Mouse (Mus musculus) hindbrain, embryonic 11.5 days (tissue): ENCODE measurements at regions not wholly inside any gene's neighbourhood (a gene's known extent, or its start where the extent isn't known, plus 50 kb on each side); places are given as distances from the start of the nearest gene placed in this dataset.
A peak's percentile ranks its signal among the peaks of the same experiment; 100 is the strongest.

Source experiments
- ATAC-seq: fragments of 200-750 bp; cut with Nextera tagmentation; 2 replicates; pipeline ENCODE4 v1.8.0; 2017; ENCODE audit warnings: mild to moderate bottlenecking, moderate TSS enrichment, moderate library complexity; ENCODE audit not compliant: low FRiP score
- DNase-seq: peaks from one replicate; pipeline ENCODE4 v3.0.0-alpha.2; 2015; ENCODE audit warnings: low spot score
- H3K27ac ChIP-seq: fragments of 300-500 bp; sonication (generic); 2 replicates; pipeline ENCODE4 v1.5.1; 2014; ENCODE audit warnings: mild to moderate bottlenecking, low read depth, low read length
- H3K27me3 ChIP-seq: fragments of 300-500 bp; sonication (generic); 2 replicates; pipeline ENCODE4 v1.6.1; 2014; ENCODE audit warnings: mild to moderate bottlenecking, low read length, moderate library complexity, mixed read lengths; ENCODE audit not compliant: control insufficient read depth, insufficient read depth
- H3K36me3 ChIP-seq: fragments of 300-500 bp; sonication (generic); 2 replicates; pipeline ENCODE4 v1.6.1; 2014; ENCODE audit warnings: mild to moderate bottlenecking, low read length, moderate library complexity, mixed read lengths; ENCODE audit not compliant: control insufficient read depth, insufficient read depth
- H3K4me1 ChIP-seq: fragments of 300-500 bp; sonication (generic); replicated peaks from 2 replicates; pipeline ENCODE4 v1.6.1; 2014; ENCODE audit warnings: low read length, mixed read lengths; ENCODE audit not compliant: control insufficient read depth, insufficient read depth
- H3K4me2 ChIP-seq: fragments of 300-500 bp; sonication (generic); replicated peaks from 2 replicates; pipeline ENCODE4 v1.6.1; 2014; ENCODE audit warnings: mild to moderate bottlenecking, low read depth, low read length
- H3K4me3 ChIP-seq: fragments of 300-500 bp; sonication (generic); 2 replicates; pipeline ENCODE4 v1.5.1; 2014; ENCODE audit warnings: low read depth, low read length
- H3K9ac ChIP-seq: fragments of 300-500 bp; sonication (generic); 2 replicates; pipeline ENCODE4 v1.6.1; 2014; ENCODE audit warnings: low read depth, low read length
- H3K9me3 ChIP-seq: fragments of 300-500 bp; sonication (generic); 2 replicates; pipeline ENCODE4 v1.6.1; 2016; ENCODE audit warnings: low read length; ENCODE audit not compliant: control insufficient read depth
- WGBS: fragments of 180-500 bp; shearing (Covaris S2); extraction: QIAGEN DNeasy Blood & Tissue Kit; methylation state at CpG from one replicate; pipeline ENCODE4 v1.1.7; 2014; 5-methylcytosine and 5-hydroxymethylcytosine counted together

GRCm38 (mm10) chr12:109839126-109839587 lies 239.0 kb upstream of the Rtl1 start:
- no peaks in the 10 kb centered on the region for H3K27me3 ChIP-seq
- H3K27ac ChIP-seq, result no peak overlapping the region
- H3K4me1 ChIP-seq, result no peaks in the 10 kb centered on the region
- 38% methylated on average over 9 of the region's 9 CpGs for WGBS
- DNase-seq (peak; percentile 43), ATAC-seq (no peak; the same call in 1 of the 2 replicates)
- no peaks in the 10 kb centered on the region for H3K9me3 ChIP-seq
- no peak overlapping the region for H3K4me2 ChIP-seq
- no peak overlapping the region for H3K9ac ChIP-seq
- no peak overlapping the region for H3K4me3 ChIP-seq
- H3K36me3 ChIP-seq, result no peaks in the 10 kb centered on the region

GRCm38 (mm10) chr12:109839946-109840524 lies 239.9 kb upstream of the Rtl1 start:
- Histone ChIP-seq H3K4me1 (no peaks in the 10 kb centered on the region), H3K27me3 (no peaks in the 10 kb centered on the region), H3K4me2 (no peak overlapping the region), H3K27ac (no peak overlapping the region), H3K36me3 (no peaks in the 10 kb centered on the region), H3K9me3 (no peaks in the 10 kb centered on the region), H3K9ac (no peak overlapping the region), H3K4me3 (no peak overlapping the region)
- ATAC-seq, result no peak
- WGBS, result 60% methylated on average over 14 of the region's 14 CpGs
- no peak for DNase-seq

GRCm38 (mm10) chr12:109844723-109845601 lies 244.8 kb upstream of the Rtl1 start:
- Histone ChIP-seq H3K27me3 (no peaks in the 10 kb centered on the region), H3K9me3 (no peaks in the 10 kb centered on the region), H3K36me3 (no peaks in the 10 kb centered on the region), H3K9ac (no peak overlapping the region), H3K4me1 (0 out of 2 replicates have a peak, but pooled peaks cover 4% of the 10 kb centered on the region), H3K4me3 (no peak overlapping the region), H3K4me2 (no peak overlapping the region), H3K27ac (0 out of 2 replicates have a peak overlapping the region, but pooled peaks have one; percentile 24)
- DNase-seq (peak; percentile 16), ATAC-seq (no peak)
- WGBS, result 53% methylated on average over 8 of the region's 8 CpGs

- Histone ChIP-seq H3K9ac (no peak overlapping the region), H3K27ac (0 out of 2 replicates have a peak overlapping the region, but pooled peaks have one; percentile 24), H3K27me3 (no peaks in the 10 kb centered on the region), H3K9me3 (no peaks in the 10 kb centered on the region), H3K4me3 (no peak overlapping the region), H3K36me3 (no peaks in the 10 kb centered on the region), H3K4me1 (0 out of 2 replicates have a peak, but pooled peaks cover 4% of the 10 kb centered on the region), H3K4me2 (no peak overlapping the region)
- 34% methylated on average over 5 of the region's 5 CpGs for WGBS
- ATAC-seq (no peak), DNase-seq (no peak)
Measured at GRCm38 (mm10) chr12:109845602-109845906, 245.4 kb upstream of the Rtl1 start.

- no peak overlapping the region for H3K4me3 ChIP-seq
- H3K4me2 ChIP-seq, result no peak overlapping the region
- H3K27ac ChIP-seq, result no peak overlapping the region
- ATAC-seq, result no peak
- H3K36me3 ChIP-seq, result no peaks in the 10 kb centered on the region
- no peaks in the 10 kb centered on the region for H3K4me1 ChIP-seq
- DNase-seq, result no peak
- no peak overlapping the region for H3K9ac ChIP-seq
- no peaks in the 10 kb centered on the region for H3K27me3 ChIP-seq
- H3K9me3 ChIP-seq, result no peaks in the 10 kb centered on the region; the same call in 1 of the 2 replicates
- WGBS, result 88% methylated on average over 1 of the region's 1 CpGs
Measured at GRCm38 (mm10) chr12:109856336-109856735, 256.2 kb upstream of the Rtl1 start.

- DNase-seq, result no peak
- ATAC-seq, result no peak
- Histone ChIP-seq H3K4me3 (no peak overlapping the region), H3K27me3 (no peaks in the 10 kb centered on the region), H3K4me1 (no peaks in the 10 kb centered on the region), H3K36me3 (no peaks in the 10 kb centered on the region), H3K4me2 (no peak overlapping the region), H3K9me3 (no peaks in the 10 kb centered on the region; the same call in 1 of the 2 replicates), H3K27ac (no peak overlapping the region), H3K9ac (no peak overlapping the region)
- 70% methylated on average over 4 of the region's 4 CpGs for WGBS
Measured at GRCm38 (mm10) chr12:109857705-109858104, 257.6 kb upstream of the Rtl1 start.

- no peak overlapping the region for H3K27ac ChIP-seq
- no peaks in the 10 kb centered on the region for H3K4me1 ChIP-seq
- H3K4me3 ChIP-seq, result no peak overlapping the region
- no peaks in the 10 kb centered on the region for H3K27me3 ChIP-seq
- no peak overlapping the region for H3K4me2 ChIP-seq
- no peak overlapping the region for H3K9ac ChIP-seq
- H3K9me3 ChIP-seq, result no peaks in the 10 kb centered on the region
- no peaks in the 10 kb centered on the region for H3K36me3 ChIP-seq
- DNase-seq (no peak), ATAC-seq (no peak)
- WGBS, result 78% methylated on average over 4 of the region's 4 CpGs
Measured at GRCm38 (mm10) chr12:109864826-109865225, 264.7 kb upstream of the Rtl1 start.

- Histone ChIP-seq H3K27ac (no peak overlapping the region), H3K4me3 (no peak overlapping the region), H3K9ac (no peak overlapping the region), H3K27me3 (no peaks in the 10 kb centered on the region), H3K4me1 (no peaks in the 10 kb centered on the region), H3K36me3 (no peaks in the 10 kb centered on the region), H3K4me2 (no peak overlapping the region), H3K9me3 (no peaks in the 10 kb centered on the region)
- ATAC-seq (no peak), DNase-seq (no peak)
- 88% methylated on average over 14 of the region's 14 CpGs for WGBS
Measured at GRCm38 (mm10) chr12:109871021-109871420, 270.9 kb upstream of the Rtl1 start.

GRCm38 (mm10) chr12:109874466-109874865 lies 274.3 kb upstream of the Rtl1 start:
- WGBS, result 86% methylated on average over 7 of the region's 7 CpGs
- H3K4me1 ChIP-seq, result no peaks in the 10 kb centered on the region
- no peaks in the 10 kb centered on the region for H3K36me3 ChIP-seq
- no peak overlapping the region for H3K4me3 ChIP-seq
- no peak for ATAC-seq
- H3K9ac ChIP-seq, result no peak overlapping the region
- no peak for DNase-seq
- H3K4me2 ChIP-seq, result no peak overlapping the region
- no peaks in the 10 kb centered on the region for H3K27me3 ChIP-seq
- no peak overlapping the region for H3K27ac ChIP-seq
- H3K9me3 ChIP-seq, result no peaks in the 10 kb centered on the region
